Mouse (Mus musculus): ENCODE results near the gene Cdk19. TPM values are rescaled to one million over a fixed set of nuclear protein-coding genes. Genes with fewer than 3 reads are reported as not detected.

Cdk19 gene
- total and polyA plus RNA-seq, 3 experiments, result 2.8 to 8.2 TPM; not detected in 1

DNA sequence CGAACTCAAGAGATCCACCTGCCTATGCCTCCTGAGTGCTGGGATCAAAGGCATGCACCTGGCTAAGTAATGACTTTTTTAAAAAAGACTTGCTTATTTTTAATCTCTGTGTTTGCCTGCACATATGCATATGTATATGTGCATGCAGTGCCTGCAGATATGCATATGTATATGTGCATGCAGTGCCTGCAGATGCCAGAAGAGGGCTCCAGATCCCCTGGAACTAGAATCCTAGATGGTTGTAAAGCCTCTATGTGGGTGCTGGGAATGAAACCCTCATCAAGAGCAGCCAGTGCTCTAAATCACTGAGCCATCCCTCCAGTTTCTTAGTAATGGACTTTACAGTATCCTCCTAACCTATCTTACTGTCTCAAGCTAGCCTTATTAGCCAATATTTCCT lies 33.4 kb upstream of the Cdk19 start:
- H3K27ac ChIP-seq (ENCODE audit: control insufficient read depth, low read depth, low read length), result no peak overlapping the region
- no peak overlapping the region for H3K4me3 ChIP-seq (ENCODE audit: control insufficient read depth in 1 of 2, insufficient read depth in 1 of 2, low read depth in 2 of 2, low read length in 2 of 2)
- H3K79me2 ChIP-seq (ENCODE audit: control insufficient read depth, insufficient read depth, low read length, poor library complexity), result peaks cover 12% of the 10 kb centered on the region
- peaks cover 2 to 5% of the 10 kb centered on the region in 2 experiments; a peak in 2 of 4 replicates for H3K4me1 ChIP-seq (ENCODE audit: control insufficient read depth in 1 of 2, insufficient read depth in 2 of 2, low read length in 2 of 2)
- no peak overlapping the region for H3K9ac ChIP-seq (ENCODE audit: control insufficient read depth, low read depth, low read length, poor library complexity, severe bottlenecking)
- DNase-seq (ENCODE audit: low read depth, low spot score), result peak; percentile 63
- peaks cover 0 to 12% of the 10 kb centered on the region in 2 experiments; a peak in 2 of 4 replicates for H3K36me3 ChIP-seq (ENCODE audit: control insufficient read depth in 1 of 2, insufficient read depth in 2 of 2, low read length in 2 of 2)
- no peaks in the 10 kb centered on the region for H3K9me3 ChIP-seq (replicated peaks; ENCODE audit: insufficient read depth, low read length)
- TF ChIP-seq GABPA (IDR thresholded peaks at IDR 0.05; ENCODE audit: low read depth, low read length), result no peak
- no peak for TF ChIP-seq CHD1 (IDR thresholded peaks at IDR 0.05; ENCODE audit: low read depth, low read length)
- peak; percentile 59 for TF ChIP-seq SMC3 (IDR thresholded peaks at IDR 0.05; ENCODE audit: low read depth, low read length)
- TF ChIP-seq ZC3H11A (IDR thresholded peaks at IDR 0.05; ENCODE audit: low read depth, low read length), result 0 out of 2 replicates have a peak, but pooled peaks have one; percentile 29
- TF ChIP-seq MAX (IDR thresholded peaks at IDR 0.05; ENCODE audit: low read length), result no peak
- TF ChIP-seq GATA1 (IDR thresholded peaks at IDR 0.05; ENCODE audit: low read depth, low read length), result no peak
- no peak for TF ChIP-seq ZMIZ1 (IDR thresholded peaks at IDR 0.05; ENCODE audit: low read depth, low read length)
- TF ChIP-seq CTCF (IDR thresholded peaks at IDR 0.05 in 2 of 3, conservative IDR thresholded peaks at IDR 0.05 in 1 of 3; ENCODE audit: control insufficient read depth in 1 of 3, insufficient read depth in 1 of 3, low read depth in 2 of 3, low read length in 3 of 3, poor library complexity in 1 of 3, severe bottlenecking in 1 of 3), result peak; percentile 49 to 60 (median 56); a peak in 5 of 6 replicates
- no peak for TF ChIP-seq BHLHE40 (IDR thresholded peaks at IDR 0.05; ENCODE audit: borderline replicate concordance, low read depth, low read length)
- TF ChIP-seq RAD21 (IDR thresholded peaks at IDR 0.05; ENCODE audit: low read depth, low read length), result peak; percentile 64
- no peak for TF ChIP-seq ZKSCAN1 (IDR thresholded peaks at IDR 0.05; ENCODE audit: low read depth, low read length)
- H3K27me3 ChIP-seq (ENCODE audit: control insufficient read depth in 1 of 2, insufficient read depth in 2 of 2, low read length in 2 of 2), result no peaks in the 10 kb centered on the region

DNA sequence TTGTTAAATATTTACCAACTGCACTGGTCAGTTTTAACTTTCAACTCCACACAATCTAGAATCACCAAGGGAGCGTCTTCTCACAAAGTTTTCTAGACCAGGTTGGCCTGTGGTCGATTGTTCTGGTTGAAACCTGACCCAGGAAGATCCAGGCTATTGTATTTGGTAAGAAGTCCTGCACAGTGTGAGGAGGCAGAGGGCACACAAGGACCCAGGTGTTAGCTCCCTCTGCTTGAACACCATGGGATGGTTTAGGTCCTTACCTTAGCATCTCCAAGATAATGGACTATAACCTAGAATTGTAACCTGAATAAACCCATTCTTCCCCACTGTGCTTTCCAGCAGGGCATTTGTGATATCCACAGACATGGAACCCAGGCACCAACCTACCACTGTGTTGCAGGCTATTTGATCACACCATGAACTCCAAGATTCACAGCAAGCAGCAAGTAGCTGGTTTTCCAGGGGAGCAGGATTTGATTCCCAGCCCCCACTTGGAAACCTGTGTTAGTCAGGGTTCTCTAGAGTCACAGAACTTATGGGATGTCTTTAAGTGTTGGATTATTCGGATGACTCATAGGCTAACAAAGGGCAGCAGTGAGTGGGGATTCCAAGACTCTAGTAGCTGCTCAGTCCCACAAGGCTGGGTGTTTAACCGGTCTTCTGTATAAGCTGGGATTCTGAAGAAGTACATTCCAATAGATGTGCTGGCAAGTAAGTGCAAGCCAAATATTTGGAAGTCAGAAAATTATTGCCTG lies 31.4 kb upstream of the Cdk19 start:
- Histone ChIP-seq H3K4me1 (ENCODE audit: control insufficient read depth in 1 of 2, insufficient read depth in 2 of 2, low read length in 2 of 2) (peaks cover under 1 to 5% of the 10 kb centered on the region in 2 experiments; a peak in 2 of 4 replicates), H3K27ac (ENCODE audit: control insufficient read depth, low read depth, low read length) (no peak overlapping the region), H3K4me3 (ENCODE audit: control insufficient read depth in 1 of 2, insufficient read depth in 1 of 2, low read depth in 2 of 2, low read length in 2 of 2) (no peak overlapping the region), H3K9me3 (replicated peaks; ENCODE audit: insufficient read depth, low read length) (no peaks in the 10 kb centered on the region), H3K36me3 (ENCODE audit: control insufficient read depth in 1 of 2, insufficient read depth in 2 of 2, low read length in 2 of 2) (peaks cover 0 to 12% of the 10 kb centered on the region in 2 experiments; a peak in 2 of 4 replicates), H3K27me3 (ENCODE audit: control insufficient read depth in 1 of 2, insufficient read depth in 2 of 2, low read length in 2 of 2) (no peaks in the 10 kb centered on the region), H3K9ac (ENCODE audit: control insufficient read depth, low read depth, low read length, poor library complexity, severe bottlenecking) (no peak overlapping the region), H3K79me2 (ENCODE audit: control insufficient read depth, insufficient read depth, low read length, poor library complexity) (no peaks in the 10 kb centered on the region)
- TF ChIP-seq ZNF384 (IDR thresholded peaks at IDR 0.05; ENCODE audit: low read depth, low read length) (no peak), USF1 (IDR thresholded peaks at IDR 0.05; ENCODE audit: low read depth, low read length) (no peak), RCOR1 (IDR thresholded peaks at IDR 0.05; ENCODE audit: low read depth, low read length) (no peak), RAD21 (IDR thresholded peaks at IDR 0.05; ENCODE audit: low read depth, low read length) (no peak), TBP (IDR thresholded peaks at IDR 0.05; ENCODE audit: low read depth, low read length) (no peak), ZKSCAN1 (IDR thresholded peaks at IDR 0.05; ENCODE audit: low read depth, low read length) (no peak), MYC (IDR thresholded peaks at IDR 0.05; ENCODE audit: low read depth, low read length) (no peak), UBTF (IDR thresholded peaks at IDR 0.05; ENCODE audit: borderline replicate concordance, insufficient read depth, low read depth, low read length) (no peak), KAT2A (conservative IDR thresholded peaks at IDR 0.05; ENCODE audit: low read depth, low read length) (no peak), CHD2 (IDR thresholded peaks at IDR 0.05; ENCODE audit: low read length) (no peak), BHLHE40 (IDR thresholded peaks at IDR 0.05; ENCODE audit: borderline replicate concordance, low read depth, low read length) (no peak), GATA1 (IDR thresholded peaks at IDR 0.05; ENCODE audit: low read depth, low read length) (no peak), POLR2AphosphoS2 (IDR thresholded peaks at IDR 0.05; ENCODE audit: low read length) (no peak), E2F4 (IDR thresholded peaks at IDR 0.05; ENCODE audit: borderline replicate concordance, low read depth, low read length) (no peak), HCFC1 (IDR thresholded peaks at IDR 0.05; ENCODE audit: low read depth, low read length) (no peak), POLR2AphosphoS5 (IDR thresholded peaks at IDR 0.05; ENCODE audit: borderline replicate concordance, low read depth, low read length) (no peak), NRF1 (IDR thresholded peaks at IDR 0.05; ENCODE audit: insufficient read depth, low read depth, low read length, poor library complexity, severe bottlenecking) (no peak), ZC3H11A (IDR thresholded peaks at IDR 0.05; ENCODE audit: low read depth, low read length) (no peak), TCF12 (IDR thresholded peaks at IDR 0.05; ENCODE audit: low read depth, low read length) (no peak), SMC3 (IDR thresholded peaks at IDR 0.05; ENCODE audit: low read depth, low read length) (no peak)
- DNase-seq (ENCODE audit: low read depth, low spot score), result no peak
